Mouse (Mus musculus): ENCODE data around the gene Slfn8. TPM values are rescaled to one million over a fixed set of nuclear protein-coding genes. Genes with fewer than 3 reads are reported as not detected.

Gene Slfn8
- polyA plus RNA-seq, 1 experiment, result 4.2 TPM

DNA sequence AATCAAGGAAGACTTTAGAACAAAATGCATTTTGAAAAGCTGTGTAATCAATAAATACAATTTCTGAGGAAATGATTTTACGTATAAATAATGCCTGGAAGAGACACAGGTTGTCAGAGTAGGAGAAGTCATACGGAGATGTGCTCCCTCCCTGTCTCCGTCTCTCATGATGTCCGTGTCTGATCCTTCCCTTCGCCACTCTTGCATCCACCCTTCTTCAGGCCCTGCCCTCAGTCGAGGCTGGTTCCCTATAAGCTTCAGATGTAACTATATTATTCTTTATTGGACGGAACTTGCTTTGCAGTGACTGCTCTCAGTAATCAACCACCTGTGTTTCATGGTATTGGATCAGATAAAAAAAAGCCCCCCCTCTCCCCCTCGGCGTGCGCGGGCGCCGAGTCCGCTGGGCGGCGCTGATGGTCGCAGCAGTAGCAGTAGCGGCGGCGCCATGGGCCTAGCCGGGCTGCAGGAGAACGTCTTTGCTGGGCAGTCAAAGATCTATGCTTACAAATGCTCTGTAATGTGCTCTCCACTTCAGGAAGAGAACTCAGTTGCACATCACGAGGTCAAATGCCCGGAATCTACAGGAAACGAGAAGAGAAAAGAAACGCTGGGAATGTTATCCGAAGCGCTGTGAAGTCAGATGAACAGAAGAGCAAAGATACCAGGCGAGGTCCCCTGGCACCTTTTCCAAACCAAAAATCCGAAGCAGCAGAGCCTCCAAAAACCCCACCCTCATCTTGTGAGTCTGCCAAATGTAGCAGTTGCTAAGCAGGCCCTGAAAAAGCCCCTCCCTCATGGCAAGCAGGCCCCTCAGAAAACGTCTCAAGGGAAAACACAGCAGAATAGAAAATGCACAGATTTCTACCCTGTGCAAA is 49.7 kb downstream of the Slfn8 start:
- Histone ChIP-seq H3K27ac (ENCODE audit: insufficient read depth, low read length) (0 out of 2 replicates have a peak overlapping the region, but pooled peaks have one; percentile 19), H3K4me3 (ENCODE audit: insufficient read depth, low read length) (no peak overlapping the region), H3K4me1 (ENCODE audit: control insufficient read depth, insufficient read depth, low read length) (peaks cover 6% of the 10 kb centered on the region; the same call in 1 of the 2 replicates)
- TF ChIP-seq CTCF (IDR thresholded peaks at IDR 0.05; ENCODE audit: borderline replicate concordance, insufficient read depth, low read length) (peak; percentile 28; the same call in 1 of the 2 replicates), POLR2A (IDR thresholded peaks at IDR 0.05; ENCODE audit: low read depth, low read length) (no peak)

DNA sequence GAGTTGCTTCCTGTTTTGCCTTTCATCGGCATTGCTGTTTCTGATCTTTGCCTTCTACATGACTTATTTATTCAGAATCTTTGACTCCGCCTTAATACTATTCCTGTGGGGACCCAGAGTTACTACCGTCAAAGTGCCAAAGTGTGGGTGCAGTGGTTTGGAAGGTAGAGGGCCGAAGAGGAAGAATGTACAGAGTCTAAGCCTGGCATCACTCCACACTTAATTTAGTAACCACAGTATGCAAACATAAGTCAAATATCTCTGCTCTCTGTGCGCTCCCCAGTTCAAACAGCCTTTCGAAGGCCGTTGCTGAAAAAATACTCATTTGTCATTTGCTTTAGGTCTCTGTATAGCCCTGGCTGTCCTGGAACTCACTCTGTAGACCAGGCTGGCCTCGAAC is 58.4 kb downstream of the Slfn8 start:
- no peak overlapping the region for H3K4me3 ChIP-seq (ENCODE audit: insufficient read depth, low read length)
- no peaks in the 10 kb centered on the region for H3K4me1 ChIP-seq (ENCODE audit: control insufficient read depth, insufficient read depth, low read length)
- TF ChIP-seq CTCF (IDR thresholded peaks at IDR 0.05; ENCODE audit: borderline replicate concordance, insufficient read depth, low read length) (no peak), POLR2A (IDR thresholded peaks at IDR 0.05; ENCODE audit: low read depth, low read length) (no peak)
- no peak overlapping the region for H3K27ac ChIP-seq (ENCODE audit: insufficient read depth, low read length)

DNA sequence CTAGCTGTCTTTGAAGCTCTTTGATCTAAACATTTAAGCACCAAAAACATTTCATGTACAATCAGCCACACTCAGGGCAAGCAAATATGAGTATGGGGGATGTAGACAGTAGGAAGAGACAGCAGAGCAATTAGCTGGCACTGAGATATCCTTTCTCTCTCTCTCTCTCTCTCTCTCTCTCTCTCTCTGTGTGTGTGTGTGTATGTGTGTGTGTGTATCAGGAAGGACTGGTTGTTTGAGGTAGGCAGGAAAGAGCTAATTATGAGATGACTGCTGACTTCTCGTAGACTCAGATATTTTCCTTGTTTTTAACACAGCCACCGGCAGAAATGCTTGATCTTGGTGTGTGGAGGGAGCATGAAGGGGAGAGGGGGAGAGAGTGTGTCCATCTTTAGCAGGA is 58.9 kb downstream of the Slfn8 start:
- Histone ChIP-seq H3K27ac (ENCODE audit: insufficient read depth, low read length) (no peak overlapping the region), H3K4me3 (ENCODE audit: insufficient read depth, low read length) (no peak overlapping the region)
- TF ChIP-seq POLR2A (IDR thresholded peaks at IDR 0.05; ENCODE audit: low read depth, low read length) (no peak), CTCF (IDR thresholded peaks at IDR 0.05; ENCODE audit: borderline replicate concordance, insufficient read depth, low read length) (no peak)

DNA sequence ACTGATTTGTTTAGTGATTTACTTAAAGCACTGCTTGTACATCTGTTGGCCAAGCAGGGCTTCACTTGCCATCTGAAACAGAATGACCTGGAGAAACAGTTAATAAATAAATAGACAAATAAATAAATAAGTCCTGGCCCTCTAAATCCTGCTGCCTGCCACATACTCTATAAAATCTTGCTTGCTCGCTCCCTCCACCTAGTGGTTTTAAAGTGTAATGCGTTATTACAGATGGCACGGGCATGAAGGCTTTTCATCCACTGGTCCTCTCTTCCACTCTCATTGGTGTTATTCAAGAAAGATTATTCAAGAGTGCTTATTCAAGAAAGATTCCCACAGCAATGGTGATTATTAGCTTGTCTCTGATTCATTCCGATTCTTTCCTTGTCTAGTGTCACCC is 61.0 kb downstream of the Slfn8 start:
- Histone ChIP-seq H3K4me1 (ENCODE audit: control insufficient read depth, insufficient read depth, low read length) (no peaks in the 10 kb centered on the region), H3K27ac (ENCODE audit: insufficient read depth, low read length) (no peak overlapping the region), H3K4me3 (ENCODE audit: insufficient read depth, low read length) (no peak overlapping the region)
- TF ChIP-seq CTCF (IDR thresholded peaks at IDR 0.05; ENCODE audit: borderline replicate concordance, insufficient read depth, low read length) (no peak), POLR2A (IDR thresholded peaks at IDR 0.05; ENCODE audit: low read depth, low read length) (no peak)

More for the DNA sequence above, 58.9 kb downstream of the Slfn8 start:
- no peaks in the 10 kb centered on the region for H3K4me1 ChIP-seq (ENCODE audit: control insufficient read depth, insufficient read depth, low read length)

DNA sequence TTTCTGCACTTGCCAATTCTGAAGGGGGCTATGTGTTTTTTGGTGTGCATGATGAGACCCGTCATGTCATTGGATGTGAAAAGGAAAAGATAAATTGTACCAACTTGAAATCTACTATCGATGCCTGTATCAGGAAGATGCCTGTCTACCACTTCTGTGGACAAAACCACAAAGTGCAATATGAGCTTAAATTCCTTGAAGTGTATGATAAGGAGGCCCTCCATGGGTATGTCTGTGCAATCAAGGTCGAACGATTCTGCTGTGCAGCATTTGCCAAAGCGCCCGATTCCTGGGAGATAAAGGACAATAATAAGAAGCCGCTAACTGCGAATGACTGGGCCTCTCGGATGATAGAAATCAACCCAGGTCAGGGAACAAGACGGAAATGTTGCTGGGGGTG is 63.7 kb downstream of the Slfn8 start:
- Histone ChIP-seq H3K27ac (ENCODE audit: insufficient read depth, low read length) (no peak overlapping the region), H3K4me1 (ENCODE audit: control insufficient read depth, insufficient read depth, low read length) (no peaks in the 10 kb centered on the region), H3K4me3 (ENCODE audit: insufficient read depth, low read length) (no peak overlapping the region)
- TF ChIP-seq CTCF (IDR thresholded peaks at IDR 0.05; ENCODE audit: borderline replicate concordance, insufficient read depth, low read length) (no peak), POLR2A (IDR thresholded peaks at IDR 0.05; ENCODE audit: low read depth, low read length) (no peak)

DNA sequence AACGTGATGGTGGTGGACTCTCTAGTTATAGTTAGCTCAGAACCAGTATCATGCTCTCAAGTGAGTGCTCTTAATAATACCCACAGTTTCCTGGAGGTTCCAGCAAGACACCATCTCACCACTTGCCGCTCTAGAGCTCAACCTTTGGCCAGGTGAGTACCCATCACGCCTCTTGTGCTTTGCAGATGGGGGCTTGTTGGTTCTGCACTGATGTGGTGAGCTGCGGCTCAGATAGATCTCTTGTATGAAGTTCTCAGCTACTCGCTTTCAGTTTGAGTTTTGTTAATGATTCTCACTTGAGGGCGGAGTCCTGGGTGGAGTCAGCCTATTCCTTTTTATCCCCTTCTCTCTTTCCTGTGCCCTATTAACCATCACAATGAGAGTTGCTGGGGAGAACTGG is 66.0 kb downstream of the Slfn8 start:
- Histone ChIP-seq H3K4me3 (ENCODE audit: insufficient read depth, low read length) (no peak overlapping the region), H3K4me1 (ENCODE audit: control insufficient read depth, insufficient read depth, low read length) (no peaks in the 10 kb centered on the region), H3K27ac (ENCODE audit: insufficient read depth, low read length) (no peak overlapping the region)
- TF ChIP-seq POLR2A (IDR thresholded peaks at IDR 0.05; ENCODE audit: low read depth, low read length) (no peak), CTCF (IDR thresholded peaks at IDR 0.05; ENCODE audit: borderline replicate concordance, insufficient read depth, low read length) (no peak)

DNA sequence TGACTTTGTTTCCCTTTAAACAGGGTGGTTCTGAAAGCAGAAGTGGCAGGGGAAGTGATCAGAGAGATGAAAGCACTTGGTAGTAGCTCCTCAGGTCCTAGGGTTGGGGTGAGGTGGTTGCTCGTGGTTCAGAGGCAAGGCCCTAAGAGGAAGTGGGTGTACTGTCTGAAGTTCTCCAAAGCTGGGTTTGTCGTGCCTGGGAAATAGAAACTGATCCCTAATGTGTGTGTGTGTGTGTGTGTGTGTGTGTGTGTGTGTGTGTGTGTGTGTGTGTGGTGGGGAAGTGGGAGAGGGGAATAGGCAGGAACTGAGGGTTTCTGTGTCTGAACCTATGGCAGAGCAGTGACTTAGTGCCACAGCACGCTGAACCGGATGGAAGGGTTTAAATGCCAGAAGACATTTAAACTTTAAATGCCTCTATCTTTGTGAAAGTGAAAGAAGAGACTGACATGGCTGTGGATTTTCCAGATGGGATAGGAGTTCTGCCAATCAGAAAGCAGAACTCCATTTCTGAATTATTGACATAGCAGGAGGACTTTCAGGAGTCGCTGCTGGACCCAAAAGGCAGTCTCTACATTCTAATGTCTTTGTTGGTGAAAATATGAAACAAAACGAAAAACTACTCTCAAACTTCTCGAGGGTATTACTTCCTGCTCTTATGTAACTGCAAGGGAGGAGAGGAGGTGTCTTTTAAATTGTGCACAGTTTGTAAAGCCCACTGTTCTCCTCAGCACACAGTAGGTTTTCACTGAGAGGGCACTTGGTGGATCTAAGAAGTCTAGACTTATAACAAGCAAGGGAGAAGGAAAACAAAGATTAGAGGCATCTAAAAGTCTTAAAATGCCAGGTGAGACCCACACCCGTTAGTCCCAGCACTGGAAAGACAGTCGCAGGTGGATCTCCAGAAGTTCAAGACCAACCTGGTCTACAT is 67.7 kb downstream of the Slfn8 start:
- Histone ChIP-seq H3K4me1 (ENCODE audit: control insufficient read depth, insufficient read depth, low read length) (no peaks in the 10 kb centered on the region), H3K4me3 (ENCODE audit: insufficient read depth, low read length) (no peak overlapping the region), H3K27ac (ENCODE audit: insufficient read depth, low read length) (no peak overlapping the region)
- no peak for TF ChIP-seq CTCF (IDR thresholded peaks at IDR 0.05; ENCODE audit: borderline replicate concordance, insufficient read depth, low read length)
- no peak for TF ChIP-seq POLR2A (IDR thresholded peaks at IDR 0.05; ENCODE audit: low read depth, low read length)

Other genes with a start within 250 kb of the Slfn8 start
- gene Lig3, start 239.7 kb downstream of the Slfn8 start, polyA plus RNA-seq (2011; ENCODE audit: insufficient read length, low read depth, missing spikeins), result 28.5 and 30.5 TPM in 2 replicates
- 5.7 and 6.2 TPM in 2 replicates for gene Rffl, start 149.6 kb downstream of the Slfn8 start, polyA plus RNA-seq (2011; ENCODE audit: insufficient read length, low read depth, missing spikeins)
- gene Rad51d, start 130.2 kb downstream of the Slfn8 start, polyA plus RNA-seq (2011; ENCODE audit: insufficient read length, low read depth, missing spikeins), result 11.3 and 14.0 TPM in 2 replicates
- not detected in 2 replicates for gene Fndc8, start 128.7 kb downstream of the Slfn8 start, polyA plus RNA-seq (2011; ENCODE audit: insufficient read length, low read depth, missing spikeins)
- 15.0 and 17.4 TPM in 2 replicates for gene Nle1, start 112.4 kb downstream of the Slfn8 start, polyA plus RNA-seq (2011; ENCODE audit: insufficient read length, low read depth, missing spikeins)
- not detected in 2 replicates for gene Unc45b, start 110.3 kb downstream of the Slfn8 start, polyA plus RNA-seq (2011; ENCODE audit: insufficient read length, low read depth, missing spikeins)
- 1.0 and 5.1 TPM in 2 replicates for gene Slfn5, start 69.5 kb downstream of the Slfn8 start, polyA plus RNA-seq (2011; ENCODE audit: insufficient read length, low read depth, missing spikeins)
- 23.9 and 28.7 TPM in 2 replicates for gene Slfn9, start 29.0 kb downstream of the Slfn8 start, polyA plus RNA-seq (2011; ENCODE audit: insufficient read length, low read depth, missing spikeins)
- 7.4 and 7.7 TPM in 2 replicates for gene Slfn2, start 44.3 kb upstream of the Slfn8 start, polyA plus RNA-seq (2011; ENCODE audit: insufficient read length, low read depth, missing spikeins)
- not detected in 2 replicates for gene Slfn1, start 96.0 kb upstream of the Slfn8 start, polyA plus RNA-seq (2011; ENCODE audit: insufficient read length, low read depth, missing spikeins)
- not detected in 2 replicates for gene Slfn4, start 154.4 kb upstream of the Slfn8 start, polyA plus RNA-seq (2011; ENCODE audit: insufficient read length, low read depth, missing spikeins)
- 0.46 and 0.83 TPM in 2 replicates for gene Slfn3, start 170.5 kb upstream of the Slfn8 start, polyA plus RNA-seq (2011; ENCODE audit: insufficient read length, low read depth, missing spikeins)

All from embryonic fibroblast, embryonic 13.5 days (primary cell).